Mouse (Mus musculus): ENCODE measurements around the gene Gm10428. TPM values are rescaled to one million over a fixed set of nuclear protein-coding genes. Genes with fewer than 3 reads are reported as not detected.
A peak's percentile ranks its signal among the peaks of the same experiment; 100 is the strongest.

Gm10428 gene
- not detected in 2 replicates for polyA plus RNA-seq (2014; fragmentation: Nextera tagmentation; extraction: Ambion mirVana)

DNA sequence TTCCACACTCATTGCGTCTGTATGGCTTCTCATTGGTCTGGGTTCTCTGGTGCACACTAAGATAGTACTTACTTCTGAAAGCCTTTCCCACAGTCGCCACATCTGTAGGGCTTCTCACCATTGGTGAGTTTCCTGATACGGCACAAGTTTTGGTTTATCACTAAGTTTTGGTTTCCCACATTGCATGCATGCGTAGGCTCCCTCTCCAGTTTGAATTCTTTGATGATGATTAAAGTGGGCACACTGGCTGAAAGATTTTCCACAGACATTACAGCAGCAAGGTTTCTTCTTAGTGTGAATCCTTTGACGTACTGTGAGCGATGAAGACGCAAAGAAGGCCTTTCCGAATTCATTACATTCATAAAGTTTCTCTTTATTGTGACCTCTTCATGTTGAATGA lies at the start of gene Gm10428:
Gene Gm10428 (plus strand): TSS at position 321 of the 400 bp plus-strand sequence.
- Histone ChIP-seq H3K27me3 (ENCODE audit: control insufficient read depth, insufficient read depth, low read length) (peaks cover 11% of the 10 kb centered on the region; the same call in 1 of the 2 replicates), H3K4me1 (ENCODE audit: control insufficient read depth in 2 of 2, insufficient read depth in 2 of 2, low read length in 2 of 2) (no peaks in the 10 kb centered on the region), H3K36me3 (ENCODE audit: control insufficient read depth, insufficient read depth, low read length) (no peaks in the 10 kb centered on the region), H3K4me2 (ENCODE audit: low read length) (no peak within 1 kb of the TSS), H3K27ac (replicated peaks in 1 of 2; ENCODE audit: control insufficient read depth in 1 of 2, insufficient read depth in 1 of 2, low read depth in 2 of 2, low read length in 2 of 2) (no peak within 1 kb of the TSS), H3K4me3 (ENCODE audit: control insufficient read depth in 1 of 2, insufficient read depth in 1 of 2, low read depth in 1 of 2, low read length in 2 of 2) (no peak within 1 kb of the TSS), H3K9ac (ENCODE audit: low read length) (no peak within 1 kb of the TSS), H3K9me3 (ENCODE audit: control insufficient read depth, low read length) (no peaks in the 10 kb centered on the region)
- ATAC-seq (ENCODE audit: insufficient number of reproducible peaks, insufficient read depth, low FRiP score, low read depth) = no peak
- WGBS = 85% methylated on average over 8 of the region's 8 CpGs

DNA sequence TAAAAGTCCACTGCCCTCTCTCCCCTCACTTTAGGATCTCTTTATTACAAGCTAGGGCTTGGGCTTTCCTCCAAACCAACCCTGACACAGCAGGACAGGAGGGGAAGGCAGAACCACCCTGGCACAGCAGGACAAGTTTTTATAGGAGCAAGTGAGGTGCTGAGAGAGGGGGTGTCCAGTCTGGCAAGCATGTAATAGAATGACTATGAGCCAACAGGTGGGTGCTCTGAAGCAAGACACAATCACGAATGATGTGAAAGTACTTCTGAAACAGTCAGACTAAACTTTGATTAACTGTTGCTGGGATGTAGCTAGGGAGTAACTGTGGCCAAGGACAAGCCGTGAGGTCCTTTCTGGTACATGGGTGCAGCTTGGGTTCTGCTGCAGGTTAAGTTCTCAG lies 46.8 kb upstream of the Gm10428 start:
- no peaks in the 10 kb centered on the region for H3K36me3 ChIP-seq (ENCODE audit: control insufficient read depth, insufficient read depth, low read length)
- H3K4me1 ChIP-seq (ENCODE audit: control insufficient read depth in 2 of 2, insufficient read depth in 2 of 2, low read length in 2 of 2) = peaks cover 8 to 18% of the 10 kb centered on the region in 2 experiments
- H3K27me3 ChIP-seq (ENCODE audit: control insufficient read depth, insufficient read depth, low read length) = no peaks in the 10 kb centered on the region
- no peaks in the 10 kb centered on the region for H3K9me3 ChIP-seq (ENCODE audit: control insufficient read depth, low read length)
- H3K4me2 ChIP-seq (ENCODE audit: low read length) = no peak overlapping the region
- WGBS = 87% methylated on average over 2 of the region's 2 CpGs
- no peak for ATAC-seq (ENCODE audit: insufficient number of reproducible peaks, insufficient read depth, low FRiP score, low read depth)
- no peak overlapping the region for H3K9ac ChIP-seq (ENCODE audit: low read length)
- H3K4me3 ChIP-seq (ENCODE audit: control insufficient read depth in 1 of 2, insufficient read depth in 1 of 2, low read depth in 1 of 2, low read length in 2 of 2) = no peak overlapping the region
- no peak overlapping the region for H3K27ac ChIP-seq (replicated peaks in 1 of 2; ENCODE audit: control insufficient read depth in 1 of 2, insufficient read depth in 1 of 2, low read depth in 2 of 2, low read length in 2 of 2)

DNA sequence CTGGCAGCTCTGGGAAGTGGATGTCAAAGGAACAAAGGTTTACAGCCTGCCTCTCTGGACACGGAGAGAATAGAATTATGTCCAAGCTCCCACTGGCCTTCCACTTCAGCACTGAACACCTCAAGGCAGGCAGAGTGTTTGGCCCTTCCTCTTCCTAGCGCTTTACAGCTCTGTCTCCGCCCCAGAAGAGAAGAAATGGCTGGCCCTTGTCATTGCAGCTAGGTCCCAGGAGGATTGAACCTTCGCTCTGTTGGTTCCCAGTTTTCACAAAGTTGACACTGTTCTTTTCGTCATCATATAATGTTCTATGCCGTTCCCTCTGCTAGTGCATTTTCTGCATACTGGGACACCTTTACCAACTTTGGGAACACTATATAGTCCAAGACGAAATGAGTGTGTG lies 44.6 kb upstream of the Gm10428 start:
- H3K4me1 ChIP-seq (ENCODE audit: control insufficient read depth in 2 of 2, insufficient read depth in 2 of 2, low read length in 2 of 2) = peaks cover 8 to 18% of the 10 kb centered on the region in 2 experiments
- H3K27ac ChIP-seq (replicated peaks in 1 of 2; ENCODE audit: control insufficient read depth in 1 of 2, insufficient read depth in 1 of 2, low read depth in 2 of 2, low read length in 2 of 2) = no peak overlapping the region
- 57% methylated on average over 7 of the region's 7 CpGs for WGBS
- 0 out of 2 replicates have a peak, but pooled peaks cover 4% of the 10 kb centered on the region for H3K36me3 ChIP-seq (ENCODE audit: control insufficient read depth, insufficient read depth, low read length)
- H3K9me3 ChIP-seq (ENCODE audit: control insufficient read depth, low read length) = no peaks in the 10 kb centered on the region
- no peak overlapping the region for H3K4me2 ChIP-seq (ENCODE audit: low read length)
- ATAC-seq (ENCODE audit: insufficient number of reproducible peaks, insufficient read depth, low FRiP score, low read depth) = no peak
- no peak overlapping the region for H3K4me3 ChIP-seq (ENCODE audit: control insufficient read depth in 1 of 2, insufficient read depth in 1 of 2, low read depth in 1 of 2, low read length in 2 of 2)
- no peaks in the 10 kb centered on the region for H3K27me3 ChIP-seq (ENCODE audit: control insufficient read depth, insufficient read depth, low read length)
- H3K9ac ChIP-seq (ENCODE audit: low read length) = no peak overlapping the region

DNA sequence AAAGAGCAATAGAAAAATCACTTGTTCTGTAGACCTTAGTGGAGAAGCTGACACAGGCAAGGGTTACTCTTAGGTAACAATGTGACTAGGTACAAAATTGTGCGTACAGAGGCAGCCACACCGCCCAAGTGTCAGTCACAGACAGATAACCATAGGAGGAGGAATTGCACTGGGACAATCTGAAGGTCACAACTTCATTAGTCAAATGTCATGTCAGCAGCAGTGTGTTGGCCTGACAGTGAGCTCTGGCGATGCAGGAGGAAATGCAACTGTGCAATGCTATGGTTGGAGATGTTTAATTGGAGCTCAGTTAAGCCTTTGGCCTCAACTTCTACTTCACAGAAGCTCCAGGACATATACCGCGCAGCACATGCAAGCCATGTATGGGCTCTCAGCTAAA lies 42.2 kb upstream of the Gm10428 start:
- WGBS = 55% methylated on average over 5 of the region's 5 CpGs

DNA sequence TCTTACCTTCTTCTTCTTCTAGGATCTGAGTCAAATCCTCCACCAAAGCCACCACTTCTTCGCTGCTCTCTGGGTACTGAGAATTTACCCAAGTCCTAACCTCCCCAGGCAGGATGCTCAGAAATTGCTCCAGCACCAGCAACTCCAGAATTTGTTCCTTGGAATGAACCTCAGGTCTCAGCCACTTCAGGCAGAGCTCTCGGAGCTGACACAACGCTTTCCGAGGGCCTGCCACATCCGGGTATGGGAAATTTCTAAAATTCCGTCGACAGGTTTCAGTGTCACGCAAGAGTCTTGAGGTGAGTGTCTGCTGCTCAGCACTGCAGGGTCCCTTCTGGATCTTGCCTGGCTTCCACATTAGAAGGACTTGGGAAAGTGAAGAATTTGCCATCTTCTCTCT lies 24.6 kb upstream of the Gm10428 start:
- no peak overlapping the region for H3K4me3 ChIP-seq (ENCODE audit: control insufficient read depth in 1 of 2, insufficient read depth in 1 of 2, low read depth in 1 of 2, low read length in 2 of 2)
- no peak overlapping the region for H3K9ac ChIP-seq (ENCODE audit: low read length)
- peaks cover 44% of the 10 kb centered on the region for H3K36me3 ChIP-seq (ENCODE audit: control insufficient read depth, insufficient read depth, low read length)
- WGBS = 77% methylated on average over 8 of the region's 8 CpGs
- ATAC-seq (ENCODE audit: insufficient number of reproducible peaks, insufficient read depth, low FRiP score, low read depth) = no peak
- H3K27me3 ChIP-seq (ENCODE audit: control insufficient read depth, insufficient read depth, low read length) = no peaks in the 10 kb centered on the region
- peaks cover 0 to 7% of the 10 kb centered on the region in 2 experiments; a peak in 3 of 4 replicates for H3K4me1 ChIP-seq (ENCODE audit: control insufficient read depth in 2 of 2, insufficient read depth in 2 of 2, low read length in 2 of 2)
- H3K9me3 ChIP-seq (ENCODE audit: control insufficient read depth, low read length) = no peaks in the 10 kb centered on the region
- no peak overlapping the region for H3K4me2 ChIP-seq (ENCODE audit: low read length)
- no peak overlapping the region for H3K27ac ChIP-seq (replicated peaks in 1 of 2; ENCODE audit: control insufficient read depth in 1 of 2, insufficient read depth in 1 of 2, low read depth in 2 of 2, low read length in 2 of 2)

More for the DNA sequence above, 42.2 kb upstream of the Gm10428 start:
- no peaks in the 10 kb centered on the region for H3K27me3 ChIP-seq (ENCODE audit: control insufficient read depth, insufficient read depth, low read length)
- no peak overlapping the region for H3K4me2 ChIP-seq (ENCODE audit: low read length)
- ATAC-seq (ENCODE audit: insufficient number of reproducible peaks, insufficient read depth, low FRiP score, low read depth) = no peak
- peaks cover 8 to 18% of the 10 kb centered on the region in 2 experiments for H3K4me1 ChIP-seq (ENCODE audit: control insufficient read depth in 2 of 2, insufficient read depth in 2 of 2, low read length in 2 of 2)
- peak overlapping the region; percentile 35 to 47; a peak in 2 of 4 replicates for H3K27ac ChIP-seq (replicated peaks in 1 of 2; ENCODE audit: control insufficient read depth in 1 of 2, insufficient read depth in 1 of 2, low read depth in 2 of 2, low read length in 2 of 2)
- no peak overlapping the region for H3K9ac ChIP-seq (ENCODE audit: low read length)
- H3K36me3 ChIP-seq (ENCODE audit: control insufficient read depth, insufficient read depth, low read length) = peaks cover 10% of the 10 kb centered on the region
- no peak overlapping the region for H3K4me3 ChIP-seq (ENCODE audit: control insufficient read depth in 1 of 2, insufficient read depth in 1 of 2, low read depth in 1 of 2, low read length in 2 of 2)
- H3K9me3 ChIP-seq (ENCODE audit: control insufficient read depth, low read length) = no peaks in the 10 kb centered on the region

DNA sequence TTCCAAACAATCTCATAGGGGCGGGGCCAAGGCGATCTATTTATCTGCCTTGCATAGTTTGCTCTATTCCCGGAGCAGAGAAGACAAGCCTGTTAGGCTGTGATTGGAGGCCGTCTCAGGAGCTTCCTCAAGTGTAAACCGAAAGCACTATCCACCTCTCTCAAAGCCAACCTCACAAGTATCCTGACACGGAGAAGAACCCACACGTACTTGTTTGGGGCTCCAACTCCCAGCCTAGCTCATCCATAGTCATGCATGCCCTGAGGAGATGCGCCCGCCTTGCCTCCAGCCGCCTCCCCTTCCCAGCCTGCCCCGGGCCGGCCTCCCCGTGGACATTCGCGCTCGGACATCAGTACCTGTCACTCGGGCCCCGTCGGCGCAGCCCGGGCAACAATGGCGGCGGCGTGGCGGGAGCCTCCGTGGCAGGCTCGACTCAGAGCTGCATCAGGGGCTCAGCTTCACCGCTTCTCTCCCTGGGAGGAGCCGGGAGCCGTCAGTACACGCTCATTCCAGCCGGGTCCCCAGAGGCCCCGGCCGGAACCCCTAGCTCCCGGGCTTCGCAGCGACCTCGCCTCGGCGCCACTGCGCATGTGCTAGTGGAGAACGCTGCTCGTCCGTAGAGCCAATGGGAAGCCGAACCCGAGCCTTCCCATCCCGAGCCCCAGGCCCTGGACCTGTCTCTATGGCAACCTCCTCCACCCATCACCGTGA lies 21.4 kb upstream of the Gm10428 start, which contains the start of gene Zfp287:
Gene Zfp287 (minus strand): TSS at position 595 of the 711 bp plus-strand sequence.
- H3K4me3 ChIP-seq (ENCODE audit: control insufficient read depth in 1 of 2, insufficient read depth in 1 of 2, low read depth in 1 of 2, low read length in 2 of 2) = peak within 1 kb of the TSS; percentile 63 to 78

DNA sequence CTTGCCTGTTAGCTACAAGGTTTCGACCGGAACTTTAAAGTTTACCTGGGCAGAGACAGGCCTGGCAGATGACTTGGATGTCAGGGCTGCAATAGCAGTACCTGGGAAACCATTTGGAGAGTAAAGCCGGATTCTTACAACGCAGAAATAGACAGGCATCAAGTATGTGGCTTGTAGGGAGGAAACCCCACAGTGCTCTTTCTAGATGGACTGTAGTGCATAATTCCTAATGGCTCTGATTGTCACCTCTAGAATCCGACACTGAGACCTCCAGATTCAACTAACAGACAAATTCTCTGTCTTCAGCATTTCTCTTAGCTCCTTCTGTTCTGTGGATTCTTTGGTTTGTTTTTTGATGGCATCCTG lies 20.9 kb upstream of the Gm10428 start:
- Histone ChIP-seq H3K27me3 (ENCODE audit: control insufficient read depth, insufficient read depth, low read length) (no peaks in the 10 kb centered on the region), H3K4me2 (ENCODE audit: low read length) (peak overlapping the region; percentile 83), H3K4me1 (ENCODE audit: control insufficient read depth in 2 of 2, insufficient read depth in 2 of 2, low read length in 2 of 2) (peaks cover 0 to 7% of the 10 kb centered on the region in 2 experiments; a peak in 2 of 4 replicates), H3K4me3 (ENCODE audit: control insufficient read depth in 1 of 2, insufficient read depth in 1 of 2, low read depth in 1 of 2, low read length in 2 of 2) (peak overlapping the region; percentile 63 to 78), H3K9me3 (ENCODE audit: control insufficient read depth, low read length) (no peaks in the 10 kb centered on the region), H3K27ac (replicated peaks in 1 of 2; ENCODE audit: control insufficient read depth in 1 of 2, insufficient read depth in 1 of 2, low read depth in 2 of 2, low read length in 2 of 2) (no peak overlapping the region), H3K36me3 (ENCODE audit: control insufficient read depth, insufficient read depth, low read length) (peaks cover 17% of the 10 kb centered on the region), H3K9ac (ENCODE audit: low read length) (peak overlapping the region; percentile 76; the same call in 1 of the 2 replicates)
- no peak for ATAC-seq (ENCODE audit: insufficient number of reproducible peaks, insufficient read depth, low FRiP score, low read depth)
- 24% methylated on average over 5 of the region's 5 CpGs for WGBS

More for the DNA sequence above, 21.4 kb upstream of the Gm10428 start, which contains the start of gene Zfp287:
- WGBS = 2% methylated on average over 48 of the region's 48 CpGs
- Histone ChIP-seq H3K9ac (ENCODE audit: low read length) (peak within 1 kb of the TSS; percentile 76), H3K4me2 (ENCODE audit: low read length) (peak within 1 kb of the TSS; percentile 83), H3K4me1 (ENCODE audit: control insufficient read depth in 2 of 2, insufficient read depth in 2 of 2, low read length in 2 of 2) (peaks cover 0 to 7% of the 10 kb centered on the region in 2 experiments; a peak in 2 of 4 replicates), H3K9me3 (ENCODE audit: control insufficient read depth, low read length) (no peaks in the 10 kb centered on the region), H3K27ac (replicated peaks in 1 of 2; ENCODE audit: control insufficient read depth in 1 of 2, insufficient read depth in 1 of 2, low read depth in 2 of 2, low read length in 2 of 2) (peak within 1 kb of the TSS in 1 of 2 experiments; percentile 60; a peak in 1 of 4 replicates), H3K36me3 (ENCODE audit: control insufficient read depth, insufficient read depth, low read length) (peaks cover 17% of the 10 kb centered on the region), H3K27me3 (ENCODE audit: control insufficient read depth, insufficient read depth, low read length) (no peaks in the 10 kb centered on the region)
- ATAC-seq (ENCODE audit: insufficient number of reproducible peaks, insufficient read depth, low FRiP score, low read depth) = peak; percentile 90
